ENCODE assay signal across 7 mouse cellular contexts in genomic region chr14:103550480-103550879, GRCm38 (mm10). TPM values are rescaled to one million over a fixed set of nuclear protein-coding genes. Genes with fewer than 3 reads are reported as not detected.
DNase-seq lines count a peak whose midpoint lies in the region; ATAC-seq lines count a peak whose summit lies in the region.

No protein-coding gene starts in this region.

- no peaks in the 10 kb centered on the region for H3K27me3 ChIP-seq in intestine, embryonic 15.5 days (replicated peaks)
- H3K27me3 ChIP-seq in midbrain, embryonic 13.5 days: no peaks in the 10 kb centered on the region

- peak; percentile 90 for DNase-seq in ZHBTc4 (ENCODE audit: low read depth, low spot score)
- DNase-seq in cerebellum, postnatal 10 days: peak; percentile 92 to 96
- peak; percentile 88 to 91 for DNase-seq in frontal cortex, postnatal 25 days (ENCODE audit: low spot score in 2 of 2)
- DNase-seq in left cerebral cortex, postnatal 14 days (ENCODE audit: low spot score in 2 of 2): peak; percentile 81 to 90
- DNase-seq in spleen, adult 12 weeks (ENCODE audit: low spot score): peak; percentile 43

- WGBS in intestine, embryonic 15.5 days: 13% methylated on average over 8 of the region's 8 CpGs
- 15% methylated on average over 8 of the region's 8 CpGs for WGBS in midbrain, embryonic 13.5 days

- no peaks in the 10 kb centered on the region for H3K4me1 ChIP-seq in intestine, embryonic 15.5 days (replicated peaks)
- peaks cover 27% of the 10 kb centered on the region for H3K4me1 ChIP-seq in midbrain, embryonic 13.5 days (replicated peaks)

- H3K9ac ChIP-seq in intestine, embryonic 15.5 days: no peak overlapping the region
- no peak overlapping the region for H3K9ac ChIP-seq in midbrain, embryonic 13.5 days (replicated peaks)

- H3K36me3 ChIP-seq in intestine, embryonic 15.5 days: no peaks in the 10 kb centered on the region
- no peaks in the 10 kb centered on the region for H3K36me3 ChIP-seq in midbrain, embryonic 13.5 days

- intact Hi-C loops in left cerebral cortex, postnatal 14 days (cut with DNase I): loop anchor here (1.0 to 5.0 kb wide), 2 partner anchors 82 to 144 kb away; no protein-coding TSS in a partner anchor

- no peak overlapping the region for H3K4me3 ChIP-seq in intestine, embryonic 15.5 days (replicated peaks)
- no peak overlapping the region for H3K4me3 ChIP-seq in midbrain, embryonic 13.5 days (replicated peaks)

- ATAC-seq in intestine, embryonic 15.5 days: peak; percentile 56
- peak; percentile 75 for ATAC-seq in midbrain, embryonic 13.5 days

- H3K4me2 ChIP-seq in intestine, embryonic 15.5 days (replicated peaks): no peak overlapping the region
- H3K4me2 ChIP-seq in midbrain, embryonic 13.5 days (replicated peaks): no peak overlapping the region

- no peak overlapping the region for H3K27ac ChIP-seq in intestine, embryonic 15.5 days
- no peak overlapping the region for H3K27ac ChIP-seq in midbrain, embryonic 13.5 days

- no peaks in the 10 kb centered on the region for H3K9me3 ChIP-seq in intestine, embryonic 15.5 days
- no peaks in the 10 kb centered on the region for H3K9me3 ChIP-seq in midbrain, embryonic 13.5 days

RNA-seq across cellular contexts. Expression of gene Scel, which starts 37.3 kb away (rescaled TPM):
- polyA plus RNA-seq in intestine, embryonic 15.5 days (2015; fragmentation: Nextera tagmentation; extraction: Ambion mirVana): 0.75 and 0.76 TPM in 2 replicates
- 1 to 10 TPM; 1.6 to 2.7 TPM for total RNA-seq in left cerebral cortex, postnatal 14 days (2021)
- polyA plus RNA-seq in midbrain, embryonic 13.5 days (2015; fragmentation: Nextera tagmentation; extraction: Ambion mirVana): 0.08 TPM in 1 of 2 replicates, not detected in the other

Comparison
In these comparisons a context has a peak if more than half of its experiments do, and no peak if none do; other contexts are left out.
1. DNase-seq: peak in every context shown above with its lines; median percentile 94 in cerebellum, postnatal 10 days; 90 in ZHBTc4; 90 in frontal cortex, postnatal 25 days; 86 in left cerebral cortex, postnatal 14 days; 43 in spleen, adult 12 weeks.